Mouse (Mus musculus): ENCODE data around the gene Tecpr1.

Tecpr1 gene

DNA sequence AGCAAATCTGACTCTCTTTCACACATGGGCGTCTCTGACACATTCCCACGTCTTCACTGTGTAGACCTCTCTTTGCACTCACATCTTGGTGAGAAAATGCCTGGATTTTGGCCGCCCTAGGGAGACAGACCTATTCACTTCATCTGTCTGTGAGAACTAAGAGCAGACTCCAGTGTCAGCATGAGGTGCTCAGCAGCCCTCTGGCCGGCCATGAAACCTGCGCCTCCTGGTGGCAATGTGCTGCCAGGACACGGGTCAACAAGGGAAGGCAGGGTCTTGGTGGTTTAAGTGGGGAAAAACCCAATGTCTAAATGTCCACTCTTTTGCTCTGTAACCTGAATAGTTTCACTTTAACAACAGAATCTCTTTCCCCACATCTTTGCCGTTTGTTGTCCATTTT lies 9.0 kb downstream of the Tecpr1 start:
- no peak for DNase-seq (ENCODE audit: low spot score in 2 of 2)

DNA sequence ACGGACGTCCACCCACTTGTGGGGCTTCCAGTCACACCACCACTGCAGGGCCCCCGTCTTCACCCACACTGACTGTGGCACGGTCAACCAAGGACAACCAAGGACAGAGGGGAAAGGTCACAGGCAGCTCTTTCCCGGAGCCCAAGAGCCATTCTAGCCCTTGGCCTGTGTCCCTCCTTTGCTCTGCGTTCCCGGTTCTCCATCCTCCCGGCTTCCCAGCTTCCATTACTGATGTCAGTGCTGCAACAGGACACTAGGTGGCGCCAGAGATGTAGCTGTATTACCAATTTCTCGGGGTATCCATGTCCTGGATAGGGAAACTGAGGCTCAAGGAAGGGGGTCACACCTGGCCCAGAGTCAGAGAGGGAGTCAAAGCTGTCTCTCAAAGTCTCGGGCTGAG lies 15.9 kb downstream of the Tecpr1 start:
- no peak for DNase-seq (ENCODE audit: low spot score in 2 of 2)

DNA sequence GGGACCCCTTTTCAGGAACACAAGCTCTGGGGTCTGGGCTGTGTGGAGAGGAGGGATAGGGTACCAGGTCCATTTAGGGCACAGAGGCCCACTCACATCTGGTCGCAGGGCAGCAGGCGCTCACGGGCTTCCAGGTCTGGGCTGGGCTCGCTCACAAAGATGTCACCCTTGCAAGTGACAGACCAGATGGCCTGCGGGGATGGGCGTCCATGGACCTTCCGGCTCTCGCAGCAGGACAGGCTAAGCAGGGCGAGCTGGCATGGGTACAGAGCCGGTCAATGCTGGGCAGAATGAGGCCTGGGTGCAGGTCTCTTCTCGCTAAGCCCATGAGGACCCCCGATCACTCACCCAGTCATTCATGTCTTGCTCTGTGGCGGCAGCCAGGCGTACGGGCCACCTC lies 17.3 kb downstream of the Tecpr1 start:
- DNase-seq (ENCODE audit: low spot score in 2 of 2), result no peak

DNA sequence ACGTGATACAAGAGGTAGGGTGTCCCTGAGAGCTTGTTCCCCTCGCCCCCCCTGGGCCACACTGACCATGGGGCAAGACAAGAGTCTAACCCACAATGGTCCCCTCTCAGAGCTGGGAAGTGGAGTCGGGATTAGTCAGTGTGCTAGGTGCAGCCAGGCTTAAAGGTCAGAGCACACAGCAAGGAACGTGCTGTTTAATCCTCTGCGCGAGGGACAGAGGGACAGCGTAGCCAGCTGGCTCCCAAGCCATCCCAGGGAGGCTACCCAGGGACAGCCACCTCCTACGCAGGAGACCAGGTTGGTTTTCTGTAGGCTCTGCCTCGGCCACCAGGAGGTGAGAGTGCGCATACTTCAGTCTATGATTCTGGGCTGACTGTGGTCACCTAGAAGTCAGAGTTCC lies 18.5 kb downstream of the Tecpr1 start:
- DNase-seq (ENCODE audit: low spot score in 2 of 2), result no peak

DNA sequence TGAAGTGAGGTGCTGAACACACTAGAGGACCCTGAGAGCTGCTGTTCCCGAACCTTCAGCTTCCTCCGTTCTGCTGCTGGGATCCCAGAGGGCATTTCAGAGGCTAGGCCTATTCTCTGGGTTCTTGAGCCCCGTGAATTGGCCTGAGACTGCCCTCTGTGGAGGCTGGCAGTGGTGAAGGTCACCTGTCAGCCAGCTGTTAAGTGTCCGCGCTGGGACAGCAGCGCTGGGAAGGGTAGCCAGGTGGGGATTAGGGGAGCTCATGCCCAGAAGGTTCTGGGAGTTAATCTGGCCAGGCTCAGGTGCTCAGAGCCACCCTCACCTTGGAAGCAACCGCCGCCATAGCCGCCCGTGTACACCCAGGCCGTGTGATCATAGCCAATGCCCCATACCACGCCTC lies 19.1 kb downstream of the Tecpr1 start:
- no peak for DNase-seq (ENCODE audit: low spot score in 2 of 2)

DNA sequence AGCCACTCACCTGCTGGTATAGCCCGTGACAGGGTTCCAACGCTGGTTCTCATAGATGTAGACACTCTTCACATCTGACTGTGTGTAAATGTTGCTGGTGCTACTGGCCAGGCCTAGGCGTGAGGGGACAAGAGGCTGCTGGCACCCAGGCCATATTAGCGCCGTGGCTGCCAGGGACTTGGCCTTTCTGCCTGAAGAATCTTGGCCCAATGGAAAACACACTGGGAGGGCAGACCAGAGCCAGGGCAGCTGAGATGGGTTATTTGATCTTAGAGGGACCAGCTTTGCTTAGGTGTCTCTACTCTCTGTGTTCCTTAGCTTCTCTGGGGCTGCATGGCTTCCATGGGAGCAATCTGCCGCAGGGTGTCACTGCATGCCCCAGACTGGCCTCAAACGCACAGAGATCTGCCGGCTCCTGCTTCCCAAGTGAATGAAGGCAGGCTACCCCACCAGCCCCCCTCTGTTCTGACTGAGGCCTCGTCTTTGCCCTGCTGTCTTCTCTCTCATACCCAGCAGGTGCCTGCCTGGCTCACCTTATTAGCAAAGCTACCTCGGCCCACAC lies 19.9 kb downstream of the Tecpr1 start:
- no peak for DNase-seq (ENCODE audit: low spot score in 2 of 2)

DNA sequence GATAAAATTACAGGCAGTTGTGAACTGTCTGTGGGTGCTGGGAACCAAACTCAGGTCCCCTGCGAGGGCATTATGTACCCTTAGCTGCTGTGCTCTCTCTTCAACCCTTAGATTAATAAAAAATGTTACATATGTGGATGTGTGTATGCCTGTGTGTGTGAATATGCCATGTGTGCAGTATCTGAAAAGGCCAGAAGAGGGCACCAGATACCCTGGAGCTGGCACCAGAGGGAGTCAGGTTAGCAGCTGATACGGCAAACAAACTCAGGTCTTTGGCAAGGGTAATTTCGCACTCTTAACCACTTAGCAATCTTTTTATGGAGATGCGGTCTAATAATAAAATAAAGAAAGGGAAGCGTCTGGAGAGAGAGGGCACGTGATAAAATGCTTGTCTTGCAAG lies 21.0 kb downstream of the Tecpr1 start:
- no peak for DNase-seq (ENCODE audit: low spot score in 2 of 2)

DNA sequence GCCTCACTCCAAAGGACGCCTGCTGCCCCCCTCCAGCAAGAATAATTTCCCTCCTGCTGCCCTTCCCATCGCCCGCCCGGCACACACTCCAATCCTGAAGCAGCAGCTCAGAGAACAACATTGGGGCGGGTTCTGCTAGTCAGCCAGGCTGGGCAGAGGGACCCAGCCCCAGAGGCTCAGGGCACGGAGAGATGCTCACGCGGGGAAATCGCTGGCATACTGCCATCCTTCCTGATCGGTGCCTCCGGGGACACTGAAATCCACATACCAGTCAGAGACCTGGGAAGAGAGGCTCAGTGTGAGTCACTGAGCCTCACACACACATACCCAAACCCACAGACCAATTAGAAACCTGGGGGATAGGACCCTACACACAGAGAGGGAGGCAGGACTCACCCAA lies 22.8 kb downstream of the Tecpr1 start:
- DNase-seq (ENCODE audit: low spot score in 2 of 2), result no peak

DNA sequence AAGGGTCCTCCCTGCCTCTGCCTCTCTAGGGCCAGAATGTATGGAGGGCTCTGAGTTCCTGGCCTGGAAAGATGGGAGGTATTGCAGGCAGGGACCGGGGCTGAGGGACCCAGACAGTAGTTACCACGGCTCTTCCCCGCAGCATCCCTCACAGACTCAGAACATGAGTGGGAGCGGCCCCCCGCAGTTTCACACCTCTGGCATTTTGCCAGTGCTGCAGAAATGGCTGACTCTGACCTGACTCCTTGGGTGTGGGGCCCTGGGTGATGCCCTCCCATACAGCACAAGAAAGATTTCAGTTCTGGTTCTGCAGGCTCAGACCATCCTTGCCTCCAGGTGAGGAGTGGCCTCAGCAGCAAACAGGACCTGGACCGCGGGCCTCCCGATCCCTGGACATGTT lies 27.8 kb downstream of the Tecpr1 start:
- DNase-seq (ENCODE audit: low spot score in 2 of 2), result no peak

DNA sequence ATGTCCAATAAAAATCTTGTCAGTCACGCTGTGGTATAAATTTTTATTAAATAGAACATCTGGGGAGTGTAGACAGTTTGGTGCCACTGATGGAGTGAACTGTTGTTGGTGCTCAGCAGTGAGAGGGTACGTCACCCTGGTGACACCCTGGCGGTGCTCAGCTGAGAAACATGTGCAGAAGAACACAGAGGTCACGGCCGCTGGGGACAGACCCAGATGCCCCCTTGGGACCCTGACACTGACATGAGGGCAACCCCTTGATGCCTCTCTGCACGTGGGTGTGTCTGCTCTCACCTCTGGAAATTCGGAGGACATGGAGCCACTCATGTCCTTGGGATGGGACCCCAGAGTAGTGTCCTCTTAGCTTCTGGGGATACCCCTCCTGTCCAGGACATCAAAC lies 29.0 kb downstream of the Tecpr1 start:
- no peak for DNase-seq (ENCODE audit: low spot score in 2 of 2)

DNA sequence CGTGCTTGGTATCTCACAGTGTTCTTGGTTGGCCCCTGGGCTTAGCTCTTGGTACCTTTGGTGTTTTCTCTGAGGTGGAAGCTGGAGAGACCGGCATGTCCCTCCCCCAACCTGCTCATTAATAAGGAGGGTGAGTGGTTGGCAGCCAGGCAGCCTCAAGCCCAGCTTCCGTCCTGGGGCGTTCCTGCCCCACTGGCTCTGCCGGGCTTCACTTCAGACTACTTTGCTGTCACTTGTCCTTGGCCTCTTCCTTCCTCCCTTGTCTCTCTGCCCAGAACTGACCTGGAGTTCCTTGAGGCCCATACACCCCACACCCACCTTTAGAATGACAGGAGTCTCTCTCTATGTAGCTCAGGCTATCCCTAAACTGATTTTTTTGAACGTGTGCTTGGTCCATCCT lies 30.7 kb downstream of the Tecpr1 start:
- no peak for DNase-seq (ENCODE audit: low spot score in 2 of 2)

DNA sequence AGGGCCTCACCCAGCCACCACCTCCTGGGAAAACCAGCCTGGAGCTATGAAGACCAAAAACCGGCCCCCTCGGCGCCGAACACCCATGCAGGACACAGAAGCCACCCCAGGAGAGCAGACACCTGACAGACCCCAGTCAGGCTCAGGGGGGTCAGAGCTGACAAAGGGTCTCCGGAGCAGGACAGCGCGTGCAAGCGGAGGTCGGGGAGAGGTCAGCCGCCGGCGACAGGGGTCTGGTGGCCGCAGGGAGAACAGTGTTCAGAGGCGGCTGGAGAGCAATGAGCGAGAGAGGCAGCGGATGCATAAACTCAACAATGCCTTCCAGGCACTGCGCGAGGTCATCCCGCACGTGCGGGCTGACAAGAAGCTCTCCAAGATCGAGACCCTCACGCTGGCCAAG lies 32.4 kb downstream of the Tecpr1 start:
- DNase-seq (ENCODE audit: low spot score in 2 of 2), result no peak

DNA sequence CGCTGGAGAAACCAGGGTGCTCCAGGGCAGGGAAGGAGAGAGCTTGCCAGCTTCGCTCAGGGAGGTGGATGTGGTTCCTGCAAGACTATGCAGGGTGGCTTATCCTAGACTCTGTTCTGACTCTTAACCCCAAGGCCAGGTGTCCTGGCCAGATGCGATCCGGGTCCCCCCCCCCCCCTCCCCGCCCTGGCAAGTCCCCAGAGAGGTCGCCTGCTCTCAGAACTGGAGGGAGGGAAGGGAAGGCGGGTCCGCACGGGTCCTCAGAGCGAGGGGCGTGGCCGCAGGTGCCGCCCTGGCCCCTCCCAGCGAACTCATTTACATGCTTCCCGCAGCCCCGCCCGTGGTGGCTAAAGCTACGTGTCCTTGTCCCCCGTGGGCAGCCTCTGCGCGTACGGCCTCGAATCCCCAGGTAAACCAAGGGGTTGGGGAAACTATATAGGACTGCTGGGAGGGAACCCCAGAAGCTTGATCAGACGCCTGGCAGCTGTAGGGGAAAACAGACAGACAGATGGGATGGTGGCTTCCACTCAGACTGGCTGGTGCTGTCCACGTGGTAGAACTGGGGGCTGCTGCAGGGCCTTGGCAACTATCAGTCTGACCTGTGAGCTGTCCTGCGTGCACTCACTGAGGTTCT lies 33.3 kb downstream of the Tecpr1 start, which contains the start of gene Bhlha15:
TSS of gene Bhlha15 (plus strand) at position 337 of the 634 bp plus-strand sequence.
- DNase-seq (ENCODE audit: low spot score in 2 of 2), result no peak

DNA sequence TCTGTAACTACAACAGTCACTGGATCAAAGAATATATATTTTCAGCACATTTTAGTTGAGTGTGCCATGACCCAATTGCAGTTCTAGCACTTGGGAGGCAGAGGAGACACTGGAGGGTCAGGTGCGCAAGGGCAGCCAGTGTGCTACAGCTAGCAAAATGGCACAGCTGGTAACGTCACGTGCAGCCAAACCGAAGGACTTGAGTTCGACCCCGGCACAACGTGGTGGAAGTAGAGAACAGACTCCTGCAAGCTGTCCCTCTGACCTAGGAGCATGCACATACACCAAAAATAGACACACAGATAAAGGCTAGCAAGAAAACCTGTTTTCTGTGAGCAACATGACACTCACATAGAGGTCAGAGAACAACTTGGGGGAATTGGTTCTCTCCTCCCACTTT lies 34.1 kb downstream of the Tecpr1 start:
- no peak for DNase-seq (ENCODE audit: low spot score in 2 of 2)

DNA sequence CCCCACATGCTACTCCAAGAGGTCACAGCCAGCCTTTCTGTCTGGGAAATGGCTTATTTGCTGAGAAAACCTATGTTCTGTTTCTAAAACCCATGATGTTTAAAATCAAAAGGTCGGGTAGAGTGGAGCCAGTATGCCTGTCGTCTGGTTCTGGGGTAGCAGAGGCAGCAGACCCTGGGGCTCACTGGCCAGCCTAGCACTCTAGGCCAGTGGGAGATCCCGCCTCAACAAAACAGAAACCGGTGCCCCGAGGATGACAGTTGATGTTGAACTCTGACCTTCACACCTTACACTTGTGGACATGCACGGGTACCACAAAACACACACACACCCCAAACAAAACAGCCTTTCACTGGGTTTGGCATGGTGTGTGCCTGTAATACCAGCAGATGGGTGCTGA lies 35.0 kb downstream of the Tecpr1 start:
- no peak for DNase-seq (ENCODE audit: low spot score in 2 of 2)

DNA sequence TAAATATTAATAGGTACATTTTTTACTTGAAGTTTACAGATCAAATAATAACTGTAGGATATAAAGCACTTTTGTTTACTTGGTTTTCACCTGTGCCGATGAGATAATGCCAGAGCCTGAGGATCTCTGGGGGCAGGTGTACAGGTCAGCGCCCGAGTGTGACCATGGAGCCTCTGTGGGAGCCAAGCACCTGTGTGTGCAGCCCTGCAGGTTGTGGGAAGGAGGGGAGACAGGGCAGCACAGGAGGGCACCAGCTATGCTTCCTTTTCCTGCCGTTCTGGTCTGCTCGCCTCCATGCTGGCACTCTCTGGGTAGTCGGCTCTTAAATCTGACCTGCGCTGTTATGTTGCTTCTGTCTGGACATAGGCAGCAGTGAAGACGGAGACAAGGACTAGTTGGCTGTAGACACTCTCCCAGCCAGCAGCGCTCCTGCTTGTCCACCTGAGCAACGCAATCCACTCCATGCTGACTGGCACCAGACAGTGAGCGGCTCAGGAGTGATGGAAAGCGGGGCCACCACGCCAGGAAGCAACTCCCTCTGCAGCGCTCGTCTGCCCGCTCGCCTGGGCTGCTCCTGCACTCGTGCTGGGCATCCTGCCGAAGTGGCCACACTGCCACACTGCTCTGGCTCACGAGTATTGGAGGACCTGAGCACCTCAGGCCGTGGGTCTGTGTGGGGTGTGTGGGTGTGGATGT lies 38.9 kb downstream of the Tecpr1 start:
- no peak for DNase-seq (ENCODE audit: low spot score in 2 of 2)

DNA sequence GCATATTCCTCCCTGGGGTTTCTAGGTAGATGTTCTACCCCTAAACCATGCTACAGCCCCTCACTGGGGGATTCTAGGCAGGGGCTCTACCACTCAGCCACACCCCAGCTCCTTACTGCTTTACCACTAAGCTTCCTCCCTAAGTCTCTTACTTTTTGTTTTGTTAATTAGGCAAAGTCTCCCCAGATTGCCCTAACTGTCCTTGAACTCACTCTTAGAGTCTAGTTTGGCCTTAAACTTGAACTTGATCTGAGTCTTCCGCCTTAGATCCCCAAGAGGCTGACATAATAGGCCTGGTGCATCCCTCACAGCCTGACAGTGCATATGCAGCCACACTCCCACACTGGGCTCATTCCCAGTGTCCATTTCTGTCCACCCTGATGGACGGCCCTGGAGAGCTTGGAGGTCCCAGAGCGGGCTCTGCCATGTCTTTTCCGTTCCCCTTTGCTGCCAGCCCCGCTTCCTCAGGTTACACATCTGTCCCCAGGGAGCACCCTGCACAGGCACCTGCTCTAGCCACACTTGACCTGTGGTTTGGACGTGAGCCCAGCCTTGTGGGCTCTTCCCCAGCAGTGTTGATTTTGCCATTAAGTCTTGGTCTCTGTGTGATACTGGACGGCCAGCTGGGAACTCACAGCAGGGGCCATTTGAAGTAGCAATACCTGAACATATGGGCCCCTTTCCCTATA lies 39.6 kb downstream of the Tecpr1 start:
- no peak for DNase-seq (ENCODE audit: low spot score in 2 of 2)

DNA sequence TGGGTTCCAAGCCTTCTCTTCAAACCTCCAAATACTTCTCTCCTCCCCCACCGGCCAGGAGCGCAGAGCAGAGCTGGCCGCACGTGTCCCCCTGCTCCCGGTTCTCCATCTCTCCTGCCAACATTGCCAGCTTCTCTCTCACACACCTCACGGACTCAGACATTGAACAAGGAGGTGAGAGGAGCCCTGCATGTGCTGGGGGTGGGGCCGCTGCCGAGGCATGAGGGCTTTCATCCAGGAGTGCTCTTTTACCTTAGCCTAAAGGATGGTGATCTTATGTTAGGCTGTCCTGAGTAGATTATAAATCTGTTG lies 40.2 kb downstream of the Tecpr1 start:
- DNase-seq (ENCODE audit: low spot score in 2 of 2), result no peak

DNA sequence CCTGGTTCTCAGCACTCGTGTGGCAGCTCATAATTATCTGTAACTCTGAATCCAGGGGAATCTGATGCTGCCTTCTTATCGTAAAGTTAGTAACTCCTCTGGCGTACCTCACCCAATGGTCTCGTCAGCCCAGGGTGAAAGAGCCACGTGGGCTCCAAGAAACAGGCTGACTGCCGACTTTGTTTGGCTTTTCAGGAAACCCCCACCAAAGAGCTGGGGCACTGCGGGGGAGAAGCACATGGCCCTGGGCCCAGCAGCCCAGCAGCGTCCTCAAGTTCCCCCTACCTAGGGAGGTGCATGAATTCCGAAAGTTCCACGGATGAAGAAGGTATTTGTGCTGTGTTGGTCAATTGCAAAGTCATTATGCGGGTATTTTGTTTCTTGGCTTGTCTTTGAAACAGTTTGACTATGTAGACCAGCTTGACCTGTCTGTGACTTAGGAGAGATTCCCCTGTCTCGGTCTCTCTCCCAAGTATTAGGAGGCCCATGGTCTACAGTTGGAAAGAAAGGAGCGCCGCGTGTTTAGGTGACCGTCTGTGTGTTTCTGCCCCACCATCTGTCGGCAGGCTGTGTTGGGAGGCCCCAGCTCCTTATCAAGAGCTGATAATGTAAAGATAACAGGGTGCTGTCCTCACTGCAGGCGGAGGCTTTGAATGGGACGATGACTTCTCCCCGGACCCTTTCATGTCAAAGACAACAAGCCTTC lies 40.7 kb downstream of the Tecpr1 start:
- DNase-seq (ENCODE audit: low spot score in 2 of 2), result no peak

DNA sequence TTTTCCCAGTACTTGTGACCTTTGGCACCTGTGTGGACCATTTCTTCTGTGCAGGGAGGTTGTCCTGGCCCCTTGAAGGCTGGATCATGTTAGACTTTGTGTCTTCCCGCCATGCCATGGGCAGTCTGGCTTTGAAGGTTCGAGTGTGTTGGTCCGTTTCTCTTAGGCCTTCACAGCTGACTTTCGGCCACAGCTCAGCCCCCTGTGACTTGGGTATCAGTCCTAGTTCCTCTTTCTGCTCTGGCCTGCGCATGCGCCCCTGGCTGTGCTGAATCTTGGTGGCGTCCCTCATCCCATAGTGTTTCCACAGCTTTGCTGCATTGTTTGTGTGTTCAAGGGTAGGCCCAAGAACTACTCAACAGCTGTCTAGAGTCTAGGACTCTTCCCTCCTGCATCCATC lies 42.2 kb downstream of the Tecpr1 start:
- DNase-seq (ENCODE audit: low spot score in 2 of 2), result no peak

DNA sequence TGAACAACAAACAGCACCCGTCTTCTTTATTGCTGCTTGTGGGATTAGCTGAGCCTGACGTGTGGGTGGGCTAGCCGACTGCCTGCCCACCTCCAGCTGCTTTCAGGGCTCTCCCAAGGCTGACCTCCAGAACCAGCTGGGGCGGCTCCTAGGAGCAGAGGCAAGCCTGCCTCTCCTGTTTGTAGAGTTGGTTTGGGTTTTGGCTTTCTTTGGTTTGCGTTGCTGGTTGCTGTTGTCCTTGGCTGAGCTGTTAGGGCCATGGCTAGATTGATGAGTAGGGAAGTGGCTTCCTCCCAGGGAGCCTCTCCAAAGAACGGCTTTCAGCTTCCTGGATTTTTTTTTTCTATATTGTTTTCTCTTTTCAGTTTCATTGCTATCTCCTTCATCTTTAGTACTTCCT lies 45.2 kb downstream of the Tecpr1 start:
- no peak for DNase-seq (ENCODE audit: low spot score in 2 of 2)

DNA sequence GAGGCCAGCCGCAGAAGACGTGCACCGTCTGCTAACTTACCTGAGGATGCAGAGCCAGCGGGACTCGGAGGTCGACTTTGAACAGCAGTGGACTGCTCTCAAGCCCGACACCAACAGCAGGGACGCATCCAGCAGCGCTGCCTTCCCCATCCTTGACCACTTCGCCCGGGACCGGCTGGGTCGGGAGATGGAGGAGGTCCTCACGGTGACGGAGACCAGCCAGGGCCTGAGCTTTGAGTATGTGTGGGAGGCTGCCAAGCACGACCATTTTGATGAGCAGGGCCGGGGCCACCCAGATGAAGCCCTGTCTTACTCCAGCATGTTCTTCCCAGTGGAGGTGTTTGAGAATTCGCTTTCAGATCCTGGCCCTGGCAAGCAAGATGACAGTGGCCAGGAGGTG lies 49.8 kb downstream of the Tecpr1 start:
- DNase-seq (ENCODE audit: low spot score in 2 of 2), result no peak

Measured in right cerebral cortex, postnatal 36 days (tissue).